Mouse (Mus musculus) liver, embryonic 12.5 days (tissue): ENCODE measurements at regions not wholly inside any gene's neighbourhood (a gene's known extent, or its start where the extent isn't known, plus 50 kb on each side); places are given as distances from the start of the nearest gene placed in this dataset.

Experiments used
- ATAC-seq: fragments of 200-750 bp; cut with Nextera tagmentation; 2 replicates; pipeline ENCODE4 v1.8.0; 2017; ENCODE audit warnings: moderate number of reproducible peaks, mild to moderate bottlenecking, moderate library complexity
- H3K27ac ChIP-seq: fragments of 300-500 bp; sonication (generic); 2 replicates; pipeline ENCODE4 v1.5.1; 2016; ENCODE audit warnings: mild to moderate bottlenecking
- H3K27me3 ChIP-seq: fragments of 300-500 bp; sonication (generic); replicated peaks from 2 replicates; pipeline ENCODE4 v1.6.1; 2016; ENCODE audit warnings: mild to moderate bottlenecking, moderate library complexity
- H3K36me3 ChIP-seq: fragments of 300-500 bp; sonication (generic); 2 replicates; pipeline ENCODE4 v1.6.1; 2016; ENCODE audit warnings: mild to moderate bottlenecking, moderate library complexity
- H3K4me1 ChIP-seq: fragments of 300-500 bp; sonication (generic); 2 replicates; pipeline ENCODE4 v1.6.1; 2016
- H3K4me2 ChIP-seq: fragments of 300-500 bp; sonication (generic); 2 replicates; pipeline ENCODE4 v1.6.1; 2016; ENCODE audit warnings: mild to moderate bottlenecking, moderate library complexity
- H3K4me3 ChIP-seq: fragments of 300-500 bp; sonication (generic); 2 replicates; pipeline ENCODE4 v1.5.1; 2016; ENCODE audit warnings: mild to moderate bottlenecking, moderate library complexity
- H3K9ac ChIP-seq: fragments of 300-500 bp; sonication (generic); 2 replicates; pipeline ENCODE4 v1.6.1; 2016; ENCODE audit warnings: mild to moderate bottlenecking, moderate library complexity
- H3K9me3 ChIP-seq: fragments of 300-500 bp; sonication (generic); replicated peaks from 2 replicates; pipeline ENCODE4 v1.6.1; 2016; ENCODE audit warnings: mild to moderate bottlenecking, moderate library complexity
- WGBS: fragments of 180-500 bp; shearing (Covaris S2); methylation state at CpG from one replicate; pipeline ENCODE4 v1.1.7; 2016; ENCODE audit not compliant: insufficient replicate concordance; 5-methylcytosine and 5-hydroxymethylcytosine counted together

- ATAC-seq: no peak
- no peak overlapping the region for H3K27ac ChIP-seq
These were observed 136.4 kb downstream of the Tmem17 start for GRCm38 (mm10) chr11:22648275-22648674.

DNA sequence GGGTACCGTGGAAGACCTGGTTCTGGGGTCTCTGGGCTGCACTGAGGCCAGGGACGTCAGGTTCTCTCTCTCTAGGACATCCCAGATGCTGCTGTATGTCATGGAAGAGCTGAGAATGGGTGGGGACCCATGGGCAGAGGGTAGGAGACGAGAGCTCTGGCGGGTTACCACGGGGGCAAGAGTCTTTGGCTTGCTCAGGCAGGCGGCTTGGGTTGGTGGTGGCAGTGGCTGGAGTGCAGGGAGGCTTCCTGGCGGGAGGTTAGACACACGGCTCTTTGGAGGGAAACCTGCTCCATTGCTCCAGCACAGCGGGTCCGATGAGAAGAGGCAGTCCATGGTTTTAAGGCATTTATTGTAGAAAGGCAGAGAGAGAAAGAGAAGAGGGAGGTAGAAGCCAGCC is 138.9 kb downstream of the Tmem17 start:
- H3K4me2 ChIP-seq: no peak overlapping the region
- no peak overlapping the region for H3K9ac ChIP-seq
- no peak overlapping the region for H3K27ac ChIP-seq
- H3K36me3 ChIP-seq: no peaks in the 10 kb centered on the region
- H3K9me3 ChIP-seq: no peaks in the 10 kb centered on the region
- H3K4me1 ChIP-seq: peaks cover 20% of the 10 kb centered on the region; the same call in 1 of the 2 replicates
- no peaks in the 10 kb centered on the region; the same call in 1 of the 2 replicates for H3K27me3 ChIP-seq
- 69% methylated on average over 10 of the region's 10 CpGs for WGBS
- no peak for ATAC-seq
- no peak overlapping the region for H3K4me3 ChIP-seq

More at GRCm38 (mm10) chr11:22648275-22648674, 136.4 kb downstream of the Tmem17 start:
- H3K9ac ChIP-seq: no peak overlapping the region
- H3K27me3 ChIP-seq: no peaks in the 10 kb centered on the region; the same call in 1 of the 2 replicates
- no peaks in the 10 kb centered on the region for H3K9me3 ChIP-seq
- peaks cover 19% of the 10 kb centered on the region; the same call in 1 of the 2 replicates for H3K4me1 ChIP-seq
- no peak overlapping the region for H3K4me3 ChIP-seq
- H3K4me2 ChIP-seq: no peak overlapping the region
- no peaks in the 10 kb centered on the region for H3K36me3 ChIP-seq
- 72% methylated on average over 5 of the region's 5 CpGs for WGBS

GRCm38 (mm10) chr11:22651313-22651712 is 139.4 kb downstream of the Tmem17 start:
- Histone ChIP-seq H3K27me3 (no peaks in the 10 kb centered on the region; the same call in 1 of the 2 replicates), H3K9ac (no peak overlapping the region), H3K4me3 (no peak overlapping the region), H3K4me1 (peaks cover 20% of the 10 kb centered on the region; the same call in 1 of the 2 replicates), H3K36me3 (no peaks in the 10 kb centered on the region), H3K27ac (no peak overlapping the region), H3K9me3 (no peaks in the 10 kb centered on the region), H3K4me2 (no peak overlapping the region)
- 54% methylated on average over 1 of the region's 1 CpGs for WGBS
- ATAC-seq: no peak

- Histone ChIP-seq H3K9ac (no peak overlapping the region), H3K4me2 (no peak overlapping the region), H3K27me3 (no peaks in the 10 kb centered on the region; the same call in 1 of the 2 replicates), H3K9me3 (no peaks in the 10 kb centered on the region), H3K4me1 (peaks cover 19% of the 10 kb centered on the region; the same call in 1 of the 2 replicates), H3K4me3 (no peak overlapping the region), H3K36me3 (no peaks in the 10 kb centered on the region), H3K27ac (no peak overlapping the region)
- ATAC-seq: no peak
- 75% methylated on average over 4 of the region's 4 CpGs for WGBS
These were observed 140.0 kb downstream of the Tmem17 start for GRCm38 (mm10) chr11:22651911-22652310.

GRCm38 (mm10) chr11:22652931-22653330 is 141.0 kb downstream of the Tmem17 start:
- Histone ChIP-seq H3K4me1 (peaks cover 12% of the 10 kb centered on the region; the same call in 1 of the 2 replicates), H3K27me3 (no peaks in the 10 kb centered on the region; the same call in 1 of the 2 replicates), H3K4me2 (no peak overlapping the region), H3K4me3 (no peak overlapping the region), H3K27ac (no peak overlapping the region), H3K9ac (no peak overlapping the region), H3K9me3 (no peaks in the 10 kb centered on the region), H3K36me3 (no peaks in the 10 kb centered on the region)
- WGBS: 32% methylated on average over 3 of the region's 3 CpGs
- ATAC-seq: no peak

DNA sequence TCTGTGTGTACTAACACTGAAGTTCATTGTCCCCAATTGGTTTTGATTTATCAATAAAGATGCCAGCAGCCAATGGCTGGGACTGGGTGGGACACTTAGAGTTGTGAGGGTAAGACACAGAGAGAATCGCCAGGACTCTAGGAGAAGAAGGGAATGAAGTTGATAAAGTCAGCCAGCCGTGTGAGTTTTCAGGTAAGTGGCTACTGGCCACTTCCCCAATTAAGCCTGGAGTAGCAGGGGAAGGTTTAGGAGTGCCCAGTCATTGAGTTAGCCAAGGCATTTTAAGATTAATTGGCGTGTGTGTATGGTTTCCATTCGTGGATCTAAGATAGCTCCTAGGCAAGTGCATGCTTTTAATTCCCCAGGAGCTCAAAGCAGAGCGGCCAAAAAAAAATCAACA is 141.5 kb downstream of the Tmem17 start:
- 38% methylated on average over 5 of the region's 5 CpGs for WGBS
- H3K9ac ChIP-seq: no peak overlapping the region
- peaks cover 12% of the 10 kb centered on the region; the same call in 1 of the 2 replicates for H3K4me1 ChIP-seq

DNA sequence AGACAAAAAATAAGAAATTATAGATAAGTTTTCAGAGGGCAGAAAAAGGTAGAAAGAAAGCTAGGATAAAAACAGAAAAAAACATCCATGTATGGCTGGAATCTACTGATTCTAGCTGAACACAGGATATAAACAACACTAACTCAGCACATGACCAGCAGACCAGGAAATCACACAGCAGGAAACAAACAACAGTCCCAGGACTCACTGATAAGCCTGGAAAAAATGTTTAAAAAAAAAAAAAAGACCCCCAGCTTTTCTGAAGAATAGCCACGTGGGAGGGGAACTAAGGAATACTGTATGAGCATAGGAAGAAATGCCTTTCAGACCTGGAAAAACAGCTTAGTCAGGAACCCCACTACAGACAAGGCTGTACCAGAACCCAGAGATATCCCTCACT is 145.7 kb downstream of the Tmem17 start:
- 11% methylated on average over 1 of the region's 1 CpGs for WGBS
- ATAC-seq: no peak
- H3K27ac ChIP-seq: no peak overlapping the region
- no peak overlapping the region for H3K4me3 ChIP-seq
- no peaks in the 10 kb centered on the region for H3K27me3 ChIP-seq
- no peak overlapping the region for H3K9ac ChIP-seq
- H3K36me3 ChIP-seq: no peaks in the 10 kb centered on the region
- peaks cover 15% of the 10 kb centered on the region for H3K4me1 ChIP-seq
- no peak overlapping the region for H3K4me2 ChIP-seq
- no peaks in the 10 kb centered on the region for H3K9me3 ChIP-seq

More for the DNA sequence above, 141.5 kb downstream of the Tmem17 start:
- no peak for ATAC-seq
- no peak overlapping the region for H3K4me2 ChIP-seq
- no peak overlapping the region for H3K27ac ChIP-seq
- H3K27me3 ChIP-seq: no peaks in the 10 kb centered on the region
- H3K4me3 ChIP-seq: no peak overlapping the region
- no peaks in the 10 kb centered on the region for H3K36me3 ChIP-seq
- H3K9me3 ChIP-seq: no peaks in the 10 kb centered on the region

GRCm38 (mm10) chr11:22661072-22661471 is 149.2 kb downstream of the Tmem17 start:
- Histone ChIP-seq H3K9me3 (no peaks in the 10 kb centered on the region), H3K4me2 (no peak overlapping the region), H3K27me3 (0 out of 2 replicates have a peak, but pooled peaks cover 4% of the 10 kb centered on the region), H3K27ac (no peak overlapping the region), H3K4me3 (no peak overlapping the region), H3K9ac (no peak overlapping the region), H3K4me1 (peaks cover 10% of the 10 kb centered on the region), H3K36me3 (no peaks in the 10 kb centered on the region)
- no peak for ATAC-seq
- WGBS: 45% methylated on average over 5 of the region's 5 CpGs

DNA sequence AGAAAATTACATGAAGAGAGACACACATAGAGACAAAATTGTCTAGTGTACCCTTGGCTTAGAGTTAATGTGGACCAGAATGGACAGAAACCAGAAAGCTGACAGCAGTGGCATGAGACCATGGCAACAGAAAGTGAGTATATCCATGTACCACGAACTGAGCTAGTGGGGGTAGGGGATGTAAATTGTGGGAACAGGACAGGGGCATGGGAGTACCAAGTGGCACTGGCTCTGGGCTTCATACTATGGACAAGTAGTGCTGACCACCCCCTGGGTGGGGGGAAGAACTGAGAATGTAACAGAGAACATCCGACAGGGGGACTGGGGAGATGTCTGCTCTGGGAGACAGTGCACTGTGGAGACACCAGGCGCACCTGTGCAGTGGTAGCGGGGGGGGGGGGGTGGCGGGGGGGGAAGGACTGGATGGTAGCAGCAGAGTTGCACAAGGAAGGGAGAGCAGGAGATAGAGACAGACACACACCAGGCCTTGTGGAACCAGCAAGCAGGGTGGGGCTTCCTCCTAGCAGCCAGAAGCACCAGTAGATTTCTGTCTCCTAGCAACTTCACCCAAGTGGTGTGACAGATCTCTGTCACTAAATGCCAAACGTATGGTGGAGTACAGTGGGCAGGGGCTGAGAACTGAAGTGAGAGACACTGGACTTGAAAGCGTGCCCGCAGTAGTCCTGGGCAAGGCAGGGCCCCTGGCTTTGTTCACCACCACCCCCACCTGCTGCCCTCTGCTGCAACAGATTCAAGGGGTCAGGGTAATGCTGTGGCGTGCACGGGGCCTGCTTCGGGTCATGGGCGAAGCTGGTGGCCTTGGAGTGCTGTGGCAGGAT is 150.0 kb downstream of the Tmem17 start:
- no peaks in the 10 kb centered on the region for H3K9me3 ChIP-seq
- no peak for ATAC-seq
- H3K36me3 ChIP-seq: no peaks in the 10 kb centered on the region
- no peak overlapping the region for H3K4me2 ChIP-seq
- no peak overlapping the region for H3K4me3 ChIP-seq
- H3K27me3 ChIP-seq: 0 out of 2 replicates have a peak, but pooled peaks cover 5% of the 10 kb centered on the region
- 49% methylated on average over 10 of the region's 12 CpGs for WGBS
- H3K27ac ChIP-seq: no peak overlapping the region
- peaks cover 12% of the 10 kb centered on the region for H3K4me1 ChIP-seq
- H3K9ac ChIP-seq: no peak overlapping the region

- no peak for ATAC-seq
These were observed 154.1 kb downstream of the Tmem17 start for GRCm38 (mm10) chr11:22665978-22666377.

DNA sequence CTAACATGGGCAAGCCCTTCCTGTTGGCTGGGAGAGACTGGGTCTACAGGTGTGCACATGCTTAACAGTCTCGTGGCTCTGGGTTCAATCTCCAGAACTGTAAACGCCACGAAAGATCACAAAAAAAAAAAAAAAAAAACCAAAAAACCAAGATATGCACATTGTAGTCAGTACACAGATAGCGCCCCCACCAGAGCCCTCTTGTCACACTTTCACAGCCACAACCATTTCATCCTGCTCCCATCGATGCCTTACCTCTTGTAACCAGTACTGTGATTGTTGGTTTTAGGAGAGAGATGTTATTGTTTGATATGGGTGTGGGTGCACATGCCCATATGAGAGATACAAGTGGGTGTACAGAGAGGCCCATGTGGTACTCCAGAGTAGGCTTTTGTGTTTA is 154.5 kb downstream of the Tmem17 start:
- H3K36me3 ChIP-seq: no peaks in the 10 kb centered on the region
- H3K4me2 ChIP-seq: no peak overlapping the region
- 0 out of 2 replicates have a peak, but pooled peaks cover 5% of the 10 kb centered on the region for H3K27me3 ChIP-seq
- no peaks in the 10 kb centered on the region for H3K9me3 ChIP-seq
- H3K9ac ChIP-seq: no peak overlapping the region
- peaks cover 12% of the 10 kb centered on the region for H3K4me1 ChIP-seq
- no peak overlapping the region for H3K27ac ChIP-seq
- no peak for ATAC-seq
- 41% methylated on average over 5 of the region's 5 CpGs for WGBS
- H3K4me3 ChIP-seq: no peak overlapping the region

More at GRCm38 (mm10) chr11:22665978-22666377, 154.1 kb downstream of the Tmem17 start:
- Histone ChIP-seq H3K9ac (no peak overlapping the region), H3K27me3 (0 out of 2 replicates have a peak, but pooled peaks cover 5% of the 10 kb centered on the region), H3K27ac (no peak overlapping the region), H3K36me3 (no peaks in the 10 kb centered on the region), H3K9me3 (no peaks in the 10 kb centered on the region), H3K4me3 (no peak overlapping the region), H3K4me1 (peaks cover 12% of the 10 kb centered on the region), H3K4me2 (no peak overlapping the region)
- WGBS: 9% methylated on average over 4 of the region's 4 CpGs

DNA sequence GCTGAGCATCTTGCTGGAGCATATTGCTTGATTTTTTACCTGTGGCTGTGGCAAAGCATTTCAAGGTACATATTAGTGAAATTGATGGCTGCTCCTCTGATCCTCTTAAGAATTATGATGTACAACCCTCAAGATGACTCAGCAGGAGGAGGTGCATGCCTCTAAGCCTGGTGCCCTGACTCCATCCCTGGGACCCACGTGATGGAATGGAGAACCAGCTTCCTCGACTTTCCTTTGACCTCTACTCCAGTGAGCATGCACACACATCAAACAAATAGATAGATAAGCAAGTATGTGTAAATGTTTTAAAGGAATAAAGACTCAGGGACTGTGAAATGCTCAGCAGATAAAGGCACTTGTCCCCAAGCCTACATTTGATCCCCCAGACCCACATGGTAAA is 156.3 kb downstream of the Tmem17 start:
- Histone ChIP-seq H3K27ac (no peak overlapping the region), H3K27me3 (0 out of 2 replicates have a peak, but pooled peaks cover 5% of the 10 kb centered on the region)
- WGBS: 39% methylated on average over 2 of the region's 2 CpGs

More for the DNA sequence above, 156.3 kb downstream of the Tmem17 start:
- Histone ChIP-seq H3K4me1 (peaks cover 4% of the 10 kb centered on the region; the same call in 1 of the 2 replicates), H3K9ac (no peak overlapping the region), H3K4me3 (no peak overlapping the region), H3K36me3 (no peaks in the 10 kb centered on the region), H3K9me3 (no peaks in the 10 kb centered on the region), H3K4me2 (no peak overlapping the region)
- ATAC-seq: no peak
